Mouse (Mus musculus) embryonic facial prominence, embryonic 11.5 days (tissue): ENCODE results near the gene Fbln1. TPM values are rescaled to one million over a fixed set of nuclear protein-coding genes. Genes with fewer than 3 reads are reported as not detected.

ENCODE experiments used
- ATAC-seq: fragments of 200-750 bp; cut with Nextera tagmentation; replicated peaks from 2 replicates; pipeline ENCODE4 v1.8.0; 2017; ENCODE audit warnings: low read depth; ENCODE audit not compliant: insufficient number of reproducible peaks, low FRiP score, low TSS enrichment
- DNase-seq: peaks from one replicate; pipeline ENCODE4 v3.0.0-alpha.2; 2015; ENCODE audit warnings: low spot score
- H3K27ac ChIP-seq: fragments of 300-500 bp; sonication (generic); replicated peaks from 2 replicates; pipeline ENCODE4 v1.5.1; 2014; ENCODE audit warnings: mild to moderate bottlenecking, low read depth, low read length, control low read depth
- H3K27me3 ChIP-seq: fragments of 300-500 bp; sonication (generic); 2 replicates; pipeline ENCODE4 v1.6.1; 2014; ENCODE audit warnings: mild to moderate bottlenecking, low read length, moderate library complexity, mixed read lengths; ENCODE audit not compliant: control insufficient read depth, insufficient read depth
- H3K36me3 ChIP-seq: fragments of 300-500 bp; sonication (generic); replicated peaks from 2 replicates; pipeline ENCODE4 v1.6.1; 2014; ENCODE audit warnings: low read depth, mild to moderate bottlenecking, low read length, moderate library complexity, mixed read lengths; ENCODE audit not compliant: control insufficient read depth, insufficient read depth
- H3K4me1 ChIP-seq: fragments of 300-500 bp; sonication (generic); 2 replicates; pipeline ENCODE4 v1.6.1; 2014; ENCODE audit warnings: low read length, mixed read lengths; ENCODE audit not compliant: control insufficient read depth, insufficient read depth
- H3K4me2 ChIP-seq: fragments of 300-500 bp; sonication (generic); 2 replicates; pipeline ENCODE4 v1.6.1; 2014; ENCODE audit warnings: low read depth, mild to moderate bottlenecking, control low read depth, low read length, moderate library complexity
- H3K4me3 ChIP-seq: fragments of 300-500 bp; sonication (generic); 2 replicates; pipeline ENCODE4 v1.5.1; 2014; ENCODE audit warnings: low read depth, low read length, control low read depth
- H3K9ac ChIP-seq: fragments of 300-500 bp; sonication (generic); replicated peaks from 2 replicates; pipeline ENCODE4 v1.6.1; 2014; ENCODE audit warnings: mild to moderate bottlenecking, control low read depth, low read length
- H3K9me3 ChIP-seq: fragments of 300-500 bp; sonication (generic); replicated peaks from 2 replicates; pipeline ENCODE4 v1.6.1; 2016; ENCODE audit warnings: mild to moderate bottlenecking, low read length, inconsistent platforms, mixed read lengths; ENCODE audit not compliant: control insufficient read depth
- WGBS: fragments of 180-500 bp; shearing (Covaris S2); extraction: QIAGEN DNeasy Blood & Tissue Kit; methylation state at CpG from one replicate; pipeline ENCODE4 v1.1.7; 2014; 5-methylcytosine and 5-hydroxymethylcytosine counted together
- polyA plus RNA-seq: library from polyadenylated mRNA; unstranded; fragments of >200 nt; fragmentation: Nextera tagmentation; extraction: Ambion mirVana; gene quantifications from 2 replicates; pipeline ENCODE4 v1.2.1, GENCODE M21; 2014

Gene Fbln1
- polyA plus RNA-seq, 1 experiment from 2014 or later = 200 TPM

DNA sequence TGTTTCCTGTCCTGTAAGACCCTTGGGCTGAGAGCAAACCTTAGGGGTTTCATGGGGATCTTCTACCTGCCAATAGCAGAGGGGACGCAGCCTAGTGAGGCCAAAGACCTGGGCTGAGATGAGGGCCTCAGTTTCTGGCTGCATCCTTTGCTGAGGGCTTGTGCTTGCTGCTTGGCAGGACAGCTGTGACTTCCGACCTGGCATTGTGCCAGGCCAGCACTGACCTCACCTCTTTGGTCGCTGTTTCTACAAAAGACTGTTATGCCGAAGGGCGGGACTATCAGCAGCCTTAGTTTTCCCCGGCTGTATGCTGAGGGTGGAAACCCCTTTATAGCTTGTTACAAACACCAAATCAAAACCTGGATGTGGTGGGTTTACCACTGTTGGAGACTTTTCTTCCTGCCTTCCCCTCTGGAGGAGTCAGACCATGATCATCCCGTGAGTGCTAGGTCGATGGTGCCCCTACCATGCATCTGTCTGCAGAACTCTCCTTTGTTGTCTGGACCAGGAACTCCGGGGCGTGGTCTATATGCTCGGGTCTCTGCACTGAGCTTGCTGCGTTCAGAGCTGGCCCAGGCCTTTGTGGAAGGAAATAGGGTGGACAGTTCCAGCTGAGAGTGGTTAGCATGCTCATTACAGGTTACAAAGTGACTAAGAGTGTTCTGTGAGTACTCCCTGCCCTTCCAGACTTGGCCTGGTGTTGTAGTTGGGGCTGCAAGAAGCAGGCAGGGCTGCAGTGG, 15.5 kb downstream of the Fbln1 start:
- peaks cover 7% of the 10 kb centered on the region for H3K36me3 ChIP-seq
- no peaks in the 10 kb centered on the region for H3K27me3 ChIP-seq
- no peak overlapping the region for H3K9ac ChIP-seq
- no peak overlapping the region for H3K4me2 ChIP-seq
- H3K4me1 ChIP-seq = no peaks in the 10 kb centered on the region
- no peak overlapping the region for H3K4me3 ChIP-seq
- ATAC-seq (no peak), DNase-seq (no peak)
- no peaks in the 10 kb centered on the region for H3K9me3 ChIP-seq
- 78% methylated on average over 12 of the region's 12 CpGs for WGBS
- no peak overlapping the region; the same call in 1 of the 2 replicates for H3K27ac ChIP-seq

- WGBS = 96% methylated on average over 3 of the region's 3 CpGs
- ATAC-seq = no peak
- H3K36me3 ChIP-seq = peaks cover 11% of the 10 kb centered on the region
Measured at GRCm38 (mm10) chr15:85225693-85226092, 19.9 kb downstream of the Fbln1 start.

GRCm38 (mm10) chr15:85226841-85227240, 21.1 kb downstream of the Fbln1 start:
- ATAC-seq (no peak), DNase-seq (no peak)
- Histone ChIP-seq H3K4me1 (no peaks in the 10 kb centered on the region), H3K9me3 (no peaks in the 10 kb centered on the region), H3K36me3 (peaks cover 14% of the 10 kb centered on the region), H3K4me3 (no peak overlapping the region), H3K27me3 (no peaks in the 10 kb centered on the region), H3K9ac (no peak overlapping the region), H3K27ac (no peak overlapping the region), H3K4me2 (no peak overlapping the region)
- 84% methylated on average over 7 of the region's 7 CpGs for WGBS

More at GRCm38 (mm10) chr15:85225693-85226092, 19.9 kb downstream of the Fbln1 start:
- H3K9ac ChIP-seq = no peak overlapping the region
- no peaks in the 10 kb centered on the region for H3K27me3 ChIP-seq
- no peak overlapping the region for H3K27ac ChIP-seq
- H3K4me1 ChIP-seq = no peaks in the 10 kb centered on the region
- no peak overlapping the region for H3K4me3 ChIP-seq
- no peaks in the 10 kb centered on the region for H3K9me3 ChIP-seq
- DNase-seq = no peak
- no peak overlapping the region for H3K4me2 ChIP-seq

GRCm38 (mm10) chr15:85228568-85228967, 22.8 kb downstream of the Fbln1 start:
- peaks cover 17% of the 10 kb centered on the region for H3K36me3 ChIP-seq

DNA sequence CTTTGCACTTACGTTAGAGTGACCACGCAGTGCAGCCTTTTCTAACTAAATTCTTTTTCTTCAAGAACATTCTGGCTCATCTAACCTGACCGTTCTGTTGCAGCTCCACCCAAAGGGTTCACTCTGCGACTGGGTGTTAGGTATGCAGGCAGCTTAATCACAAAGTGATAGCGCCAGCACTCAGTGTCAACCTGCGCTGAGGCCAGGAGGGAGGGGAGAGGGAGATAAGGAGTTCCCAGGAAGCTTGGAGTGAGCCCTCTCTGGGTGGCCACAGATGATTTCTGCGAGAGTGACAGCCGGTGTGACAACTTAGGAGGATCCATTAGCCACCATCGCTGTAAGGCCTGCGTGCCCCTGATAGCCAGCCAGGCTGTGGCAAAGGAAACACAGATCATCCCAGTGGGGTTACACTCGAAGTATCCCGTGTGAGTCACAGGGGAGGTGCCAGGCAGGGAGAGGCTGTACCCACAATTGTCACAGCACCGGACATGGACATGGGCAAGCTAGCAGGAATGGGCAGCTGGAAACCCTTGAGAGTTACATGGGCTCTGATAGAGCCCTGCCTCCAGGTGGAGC, 24.3 kb downstream of the Fbln1 start:
- DNase-seq = no peak
- Histone ChIP-seq H3K9ac (no peak overlapping the region), H3K27ac (no peak overlapping the region), H3K4me3 (no peak overlapping the region), H3K9me3 (no peaks in the 10 kb centered on the region), H3K4me2 (no peak overlapping the region), H3K36me3 (peaks cover 10% of the 10 kb centered on the region), H3K4me1 (no peaks in the 10 kb centered on the region), H3K27me3 (no peaks in the 10 kb centered on the region)
- 92% methylated on average over 13 of the region's 13 CpGs for WGBS
- no peak for ATAC-seq

More at GRCm38 (mm10) chr15:85228568-85228967, 22.8 kb downstream of the Fbln1 start:
- Histone ChIP-seq H3K4me1 (no peaks in the 10 kb centered on the region), H3K27me3 (no peaks in the 10 kb centered on the region), H3K9ac (no peak overlapping the region), H3K27ac (no peak overlapping the region), H3K4me2 (no peak overlapping the region), H3K4me3 (no peak overlapping the region), H3K9me3 (no peaks in the 10 kb centered on the region)
- 71% methylated on average over 3 of the region's 3 CpGs for WGBS
- ATAC-seq = no peak
- no peak for DNase-seq

DNA sequence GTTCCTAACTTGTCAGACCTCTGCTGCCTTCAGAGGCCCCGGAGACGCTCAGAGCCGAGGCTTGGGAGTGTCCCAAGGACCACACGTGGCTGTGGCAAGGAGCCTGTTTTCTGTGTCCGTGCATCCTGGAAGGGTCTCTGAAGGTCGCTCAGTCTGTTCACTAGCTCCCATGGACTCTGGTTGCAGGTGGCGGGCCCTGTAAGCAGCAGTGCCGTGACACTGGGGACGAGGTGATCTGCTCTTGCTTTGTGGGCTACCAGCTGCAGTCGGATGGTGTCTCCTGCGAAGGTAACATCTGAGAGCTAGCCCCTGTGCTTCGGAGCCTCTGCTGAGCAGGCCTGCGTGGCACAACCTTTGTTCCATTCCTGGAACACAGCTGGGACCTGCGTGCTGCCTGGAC, 24.9 kb downstream of the Fbln1 start:
- Histone ChIP-seq H3K4me2 (no peak overlapping the region), H3K36me3 (peaks cover 10% of the 10 kb centered on the region), H3K27me3 (no peaks in the 10 kb centered on the region), H3K4me3 (no peak overlapping the region), H3K9me3 (no peaks in the 10 kb centered on the region), H3K9ac (no peak overlapping the region), H3K4me1 (no peaks in the 10 kb centered on the region), H3K27ac (no peak overlapping the region)
- DNase-seq (no peak), ATAC-seq (no peak)
- WGBS = 94% methylated on average over 14 of the region's 14 CpGs

- no peak overlapping the region for H3K27ac ChIP-seq
- H3K36me3 ChIP-seq = peaks cover 10% of the 10 kb centered on the region
- 87% methylated on average over 13 of the region's 13 CpGs for WGBS
- ATAC-seq = no peak
- H3K4me2 ChIP-seq = no peak overlapping the region
- no peaks in the 10 kb centered on the region for H3K9me3 ChIP-seq
- no peak overlapping the region for H3K9ac ChIP-seq
- DNase-seq = peak; percentile 82
- H3K4me3 ChIP-seq = no peak overlapping the region
- no peaks in the 10 kb centered on the region for H3K27me3 ChIP-seq
- H3K4me1 ChIP-seq = no peaks in the 10 kb centered on the region
Measured at GRCm38 (mm10) chr15:85231443-85232255, 25.9 kb downstream of the Fbln1 start.

DNA sequence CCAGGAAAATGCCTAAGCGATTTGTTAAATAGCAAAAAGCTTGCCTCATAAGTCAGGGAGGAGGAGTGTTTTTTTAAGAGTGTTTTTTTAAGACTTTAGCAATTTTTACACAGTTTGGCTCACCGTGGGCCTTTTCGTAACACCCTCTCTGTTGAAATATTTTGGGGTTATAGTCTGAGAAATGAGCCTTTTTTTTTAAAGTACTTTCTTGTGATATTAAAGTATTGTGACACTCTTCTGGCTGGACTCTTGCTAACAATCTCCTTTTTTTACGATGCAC, 26.4 kb downstream of the Fbln1 start:
- Histone ChIP-seq H3K4me2 (no peak overlapping the region), H3K36me3 (peaks cover 10% of the 10 kb centered on the region), H3K4me3 (no peak overlapping the region), H3K27me3 (no peaks in the 10 kb centered on the region), H3K9ac (no peak overlapping the region), H3K27ac (no peak overlapping the region), H3K9me3 (no peaks in the 10 kb centered on the region), H3K4me1 (no peaks in the 10 kb centered on the region)
- ATAC-seq = no peak
- DNase-seq = no peak
- 94% methylated on average over 4 of the region's 4 CpGs for WGBS
